Mouse (Mus musculus): Measurements from ENCODE around the gene Nprl2. TPM values are rescaled to one million over a fixed set of nuclear protein-coding genes. Genes with fewer than 3 reads are reported as not detected.

Gene Nprl2
- total and polyA plus RNA-seq, 3 experiments: 12.6 to 31.4 (median 16.3) TPM

- peaks cover 47 to 58% of the 10 kb centered on the region in 2 experiments for H3K36me3 ChIP-seq (replicated peaks in 1 of 2; ENCODE audit: control insufficient read depth in 1 of 2, insufficient read depth in 1 of 2, low read length in 1 of 2)
- in situ Hi-C loops (cut with MboI; ENCODE audit: low pct_ligation_motif_present, low pct_unique_long_range_greater_than_20kb, low sequenced_read_pairs) (no loop called here), dilution Hi-C loops (cut with MboI; ENCODE audit: extremely low pct_ligation_motif_present, extremely low pct_unique_long_range_greater_than_20kb, low sequenced_read_pairs) (no loop called here)
Measured at GRCm38 (mm10) chr9:107542352-107542686, 293 bp downstream of the Nprl2 start.

GRCm38 (mm10) chr9:107542721-107543120 is 695 bp downstream of the Nprl2 start:
- dilution Hi-C loops (cut with MboI; ENCODE audit: extremely low pct_ligation_motif_present, extremely low pct_unique_long_range_greater_than_20kb, low sequenced_read_pairs): no loop called here
- H3K79me2 ChIP-seq (replicated peaks; ENCODE audit: control insufficient read depth, extremely low read depth, insufficient read depth, poor library complexity, severe bottlenecking): no peaks in the 10 kb centered on the region; the same call in 1 of the 2 replicates
- no peaks in the 10 kb centered on the region for H3K9me3 ChIP-seq (replicated peaks; ENCODE audit: low read length)
- H3K4me3 ChIP-seq (replicated peaks in 1 of 3; ENCODE audit: low read depth in 2 of 3, low read length in 2 of 3, poor library complexity in 1 of 3): peak overlapping the region; percentile 63 to 76 (median 70)
- TF ChIP-seq EP300 (IDR thresholded peaks at IDR 0.05; ENCODE audit: low read length) (no peak), CHD2 (IDR thresholded peaks at IDR 0.05; ENCODE audit: low read length) (peak; percentile 75)
- in situ Hi-C loops (cut with MboI; ENCODE audit: low pct_ligation_motif_present, low pct_unique_long_range_greater_than_20kb, low sequenced_read_pairs): no loop called here
- no peak overlapping the region for H3K27ac ChIP-seq (ENCODE audit: insufficient read depth, low read depth)
- no peak for DNase-seq (ENCODE audit: extremely low read depth)
- peak overlapping the region; percentile 77 for H3K9ac ChIP-seq (ENCODE audit: insufficient read depth, low read depth)
- peaks cover 5 to 40% of the 10 kb centered on the region in 2 experiments; a peak in 2 of 4 replicates for H3K4me1 ChIP-seq (ENCODE audit: control insufficient read depth in 1 of 2, insufficient read depth in 2 of 2)
- H3K4me2 ChIP-seq (ENCODE audit: insufficient read depth, low read depth, poor library complexity, severe bottlenecking): peak overlapping the region; percentile 95
- no peaks in the 10 kb centered on the region for H3K27me3 ChIP-seq (replicated peaks)
- H3K36me3 ChIP-seq (replicated peaks in 1 of 2; ENCODE audit: control insufficient read depth in 1 of 2, insufficient read depth in 1 of 2, low read length in 1 of 2): peaks cover 44 to 54% of the 10 kb centered on the region in 2 experiments

More at GRCm38 (mm10) chr9:107542352-107542686, 293 bp downstream of the Nprl2 start:
- Histone ChIP-seq H3K9me3 (replicated peaks; ENCODE audit: low read length) (no peaks in the 10 kb centered on the region), H3K27ac (ENCODE audit: insufficient read depth, low read depth) (no peak overlapping the region), H3K9ac (ENCODE audit: insufficient read depth, low read depth) (peak overlapping the region; percentile 77), H3K4me1 (ENCODE audit: control insufficient read depth in 1 of 2, insufficient read depth in 2 of 2) (peaks cover 5 to 40% of the 10 kb centered on the region in 2 experiments; a peak in 2 of 4 replicates), H3K4me3 (replicated peaks in 1 of 3; ENCODE audit: low read depth in 2 of 3, low read length in 2 of 3, poor library complexity in 1 of 3) (peak overlapping the region; percentile 63 to 76 (median 70)), H3K4me2 (ENCODE audit: insufficient read depth, low read depth, poor library complexity, severe bottlenecking) (peak overlapping the region; percentile 95), H3K27me3 (replicated peaks) (no peaks in the 10 kb centered on the region), H3K79me2 (replicated peaks; ENCODE audit: control insufficient read depth, extremely low read depth, insufficient read depth, poor library complexity, severe bottlenecking) (peaks cover 3% of the 10 kb centered on the region; the same call in 1 of the 2 replicates)
- TF ChIP-seq NRF1 (IDR thresholded peaks at IDR 0.05; ENCODE audit: low read depth, low read length): no peak
- peak; percentile 67 for TF ChIP-seq SIN3A (IDR thresholded peaks at IDR 0.05; ENCODE audit: low read length)
- no peak for TF ChIP-seq GABPA (IDR thresholded peaks at IDR 0.05; ENCODE audit: insufficient replicate concordance, low read depth, low read length)
- TF ChIP-seq CHD2 (IDR thresholded peaks at IDR 0.05; ENCODE audit: low read length): no peak; the same call in none of the 2 replicates
- TF ChIP-seq EP300 (IDR thresholded peaks at IDR 0.05; ENCODE audit: low read length): no peak
- 0 out of 2 replicates have a peak, but pooled peaks have one; percentile 5 for TF ChIP-seq TCF12 (IDR thresholded peaks at IDR 0.05; ENCODE audit: low read depth, low read length)
- TF ChIP-seq ZMIZ1 (IDR thresholded peaks at IDR 0.05; ENCODE audit: low read depth, low read length): peak; percentile 68; the same call in 1 of the 2 replicates
- TF ChIP-seq IRF4 (IDR thresholded peaks at IDR 0.05; ENCODE audit: low read depth, low read length): 0 out of 2 replicates have a peak, but pooled peaks have one; percentile 2
- TF ChIP-seq ZKSCAN1 (IDR thresholded peaks at IDR 0.05; ENCODE audit: borderline replicate concordance, low read depth, low read length): no peak
- 0 out of 2 replicates have a peak, but pooled peaks have one; percentile 8 for TF ChIP-seq MEF2A (IDR thresholded peaks at IDR 0.05; ENCODE audit: borderline replicate concordance, low read depth, low read length)
- TF ChIP-seq MXI1 (IDR thresholded peaks at IDR 0.05; ENCODE audit: low read depth, low read length): peak; percentile 33; the same call in 1 of the 2 replicates
- TF ChIP-seq BHLHE40 (IDR thresholded peaks at IDR 0.05; ENCODE audit: low read depth, low read length): peak; percentile 33
- DNase-seq (ENCODE audit: extremely low read depth): no peak

- H3K36me3 ChIP-seq (replicated peaks in 1 of 2; ENCODE audit: control insufficient read depth in 1 of 2, insufficient read depth in 1 of 2, low read length in 1 of 2): peaks cover 38 to 48% of the 10 kb centered on the region in 2 experiments
- TF ChIP-seq ZMIZ1 (IDR thresholded peaks at IDR 0.05; ENCODE audit: low read depth, low read length): no peak
- no peak for TF ChIP-seq MXI1 (IDR thresholded peaks at IDR 0.05; ENCODE audit: low read depth, low read length)
- TF ChIP-seq CHD2 (IDR thresholded peaks at IDR 0.05; ENCODE audit: low read length): no peak
- TF ChIP-seq HCFC1 (IDR thresholded peaks at IDR 0.05; ENCODE audit: low read depth, low read length): no peak
- no peak overlapping the region for H3K4me3 ChIP-seq (replicated peaks in 1 of 3; ENCODE audit: low read depth in 2 of 3, low read length in 2 of 3, poor library complexity in 1 of 3)
- no peaks in the 10 kb centered on the region for H3K79me2 ChIP-seq (replicated peaks; ENCODE audit: control insufficient read depth, extremely low read depth, insufficient read depth, poor library complexity, severe bottlenecking)
- peaks cover 5 to 45% of the 10 kb centered on the region in 2 experiments; a peak in 2 of 4 replicates for H3K4me1 ChIP-seq (ENCODE audit: control insufficient read depth in 1 of 2, insufficient read depth in 2 of 2)
- no peak for DNase-seq (ENCODE audit: extremely low read depth)
- H3K9ac ChIP-seq (ENCODE audit: insufficient read depth, low read depth): no peak overlapping the region
- dilution Hi-C loops (cut with MboI; ENCODE audit: extremely low pct_ligation_motif_present, extremely low pct_unique_long_range_greater_than_20kb, low sequenced_read_pairs): no loop called here
- H3K27ac ChIP-seq (ENCODE audit: insufficient read depth, low read depth): no peak overlapping the region
- no peak overlapping the region for H3K4me2 ChIP-seq (ENCODE audit: insufficient read depth, low read depth, poor library complexity, severe bottlenecking)
- H3K27me3 ChIP-seq (replicated peaks): no peaks in the 10 kb centered on the region
- in situ Hi-C loops (cut with MboI; ENCODE audit: low pct_ligation_motif_present, low pct_unique_long_range_greater_than_20kb, low sequenced_read_pairs): no loop called here
- no peaks in the 10 kb centered on the region for H3K9me3 ChIP-seq (replicated peaks; ENCODE audit: low read length)
Measured at GRCm38 (mm10) chr9:107543299-107543698, 1.3 kb downstream of the Nprl2 start.
